ENCODE assay signal across 25 mouse cellular contexts in genomic region chr4:154662681-154663215, GRCm38 (mm10). TPM values are rescaled to one million over a fixed set of nuclear protein-coding genes. Genes with fewer than 3 reads are reported as not detected.
DNase-seq lines count a peak whose midpoint lies in the region; ATAC-seq and TF ChIP-seq lines count a peak whose summit lies in the region.
"Had no signal": no experiment of that assay in that cellular context is flagged by ENCODE, and none has a peak within 500 bp of the region (broad histone marks: within the 10 kb centered on the region; RNA-seq: fewer than 3 reads in every experiment).

No protein-coding gene starts in this region.

- ATAC-seq in stomach, embryonic 16.5 days (ENCODE audit: insufficient read depth, low FRiP score) = peak; percentile 23; the same call in 1 of the 2 replicates
- no peak for ATAC-seq in stomach, postnatal 0 days (ENCODE audit: low FRiP score, low TSS enrichment)
- no peak for ATAC-seq in erythroblast, adult 5-6 weeks (replicated peaks; ENCODE audit: low FRiP score, poor library complexity, severe bottlenecking)
- ATAC-seq: forebrain, embryonic 15.5 days; liver, postnatal 0 days had no signal

- H3K36me3 ChIP-seq in stomach, embryonic 16.5 days (ENCODE audit: control insufficient read depth, insufficient read depth, low read length) = no peaks in the 10 kb centered on the region
- H3K36me3 ChIP-seq in stomach, postnatal 0 days (ENCODE audit: control insufficient read depth, insufficient read depth, low read length) = no peaks in the 10 kb centered on the region
- H3K36me3 ChIP-seq: forebrain, embryonic 15.5 days had no signal

- no peak for TF ChIP-seq EP300 in stomach, postnatal 0 days (optimal IDR thresholded peaks at IDR 0.05)

- no peaks in the 10 kb centered on the region for H3K9me3 ChIP-seq in stomach, embryonic 16.5 days (replicated peaks; ENCODE audit: control insufficient read depth, low read length)
- H3K9me3 ChIP-seq in stomach, postnatal 0 days (ENCODE audit: control insufficient read depth, low read length) = no peaks in the 10 kb centered on the region
- H3K9me3 ChIP-seq: forebrain, embryonic 15.5 days had no signal

- intact Hi-C loops in gastrocnemius, postnatal 14 days (cut with DNase I; ENCODE audit: low total_unique reads) = no loop called here

- no peak for TF ChIP-seq CTCF in stomach, postnatal 0 days (IDR thresholded peaks at IDR 0.05; ENCODE audit: low read depth)

- no peaks in the 10 kb centered on the region; the same call in 1 of the 2 replicates for H3K27me3 ChIP-seq in stomach, embryonic 16.5 days (ENCODE audit: control insufficient read depth, insufficient read depth, low read length)
- H3K27me3 ChIP-seq in stomach, postnatal 0 days (ENCODE audit: control insufficient read depth, insufficient read depth, low read length) = no peaks in the 10 kb centered on the region
- H3K27me3 ChIP-seq: forebrain, embryonic 15.5 days had no signal

- H3K9ac ChIP-seq in stomach, embryonic 16.5 days (ENCODE audit: low read length) = no peak overlapping the region
- H3K9ac ChIP-seq in stomach, postnatal 0 days (ENCODE audit: low read length) = no peak overlapping the region
- H3K9ac ChIP-seq: forebrain, embryonic 15.5 days; liver, postnatal 0 days had no signal

- H3K4me1 ChIP-seq in stomach, embryonic 16.5 days (ENCODE audit: control insufficient read depth, insufficient read depth, low read length) = no peaks in the 10 kb centered on the region
- H3K4me1 ChIP-seq in stomach, postnatal 0 days (replicated peaks; ENCODE audit: control insufficient read depth, insufficient read depth) = no peaks in the 10 kb centered on the region
- H3K4me1 ChIP-seq: forebrain, embryonic 15.5 days had no signal

- WGBS in stomach, embryonic 16.5 days = 71% methylated on average over 12 of the region's 12 CpGs
- WGBS in stomach, postnatal 0 days = 77% methylated on average over 12 of the region's 12 CpGs

- H3K27ac ChIP-seq in stomach, embryonic 16.5 days (ENCODE audit: low read length) = no peak overlapping the region
- no peak overlapping the region for H3K27ac ChIP-seq in stomach, postnatal 0 days (replicated peaks)
- H3K27ac ChIP-seq: forebrain, embryonic 15.5 days; kidney, postnatal 0 days; layer of hippocampus, adult 2 months had no signal

- DNase-seq in adrenal gland, adult (ENCODE audit: inconsistent age in 2 of 2, low spot score in 1 of 2) = peak; percentile 16 to 47
- no peak for DNase-seq in adrenal gland, postnatal 4 days (ENCODE audit: low spot score in 2 of 2)
- DNase-seq in stomach, postnatal 0 days (ENCODE audit: low spot score) = no peak
- peak; percentile 23 for DNase-seq in gastrocnemius, postnatal 14 days
- DNase-seq in thymus, postnatal 36 days = no peak
- DNase-seq in T-cell, adult 2 months (ENCODE audit: low spot score) = no peak
- DNase-seq: cerebellum, adult 11-12 months; kidney, adult 18-20 months; layer of hippocampus, postnatal 36 days; liver, postnatal 0 days; lung, postnatal 10 days; midbrain, embryonic 14.5 days; right cerebral cortex, postnatal 4 days; thymus, postnatal 4 days had no signal

- no peak overlapping the region for H3K4me2 ChIP-seq in stomach, embryonic 16.5 days (ENCODE audit: low read depth, low read length)
- H3K4me2 ChIP-seq in stomach, postnatal 0 days (replicated peaks; ENCODE audit: low read depth) = no peak overlapping the region
- H3K4me2 ChIP-seq: forebrain, embryonic 15.5 days had no signal

- H3K4me3 ChIP-seq in stomach, embryonic 16.5 days (replicated peaks; ENCODE audit: low read length) = no peak overlapping the region
- no peak overlapping the region for H3K4me3 ChIP-seq in stomach, postnatal 0 days (ENCODE audit: low read depth, low read length)
- H3K4me3 ChIP-seq: forebrain, embryonic 15.5 days; layer of hippocampus, adult 2 months had no signal

RNA-seq across cellular contexts. Expression of gene Actrt2, which starts 4.9 kb away (rescaled TPM):
- total RNA-seq in adrenal gland, postnatal 4 days (2021) = not detected
- polyA plus RNA-seq in stomach, embryonic 16.5 days (2015; fragmentation: Nextera tagmentation; extraction: Ambion mirVana) = not detected in 2 replicates
- not detected in 2 replicates for polyA plus RNA-seq in stomach, postnatal 0 days (2015; fragmentation: Nextera tagmentation; extraction: Ambion mirVana)
- total RNA-seq in gastrocnemius, postnatal 14 days (2021) = not detected
- total RNA-seq in erythroblast, adult 5-6 weeks (2015; ENCODE audit: low replicate concordance) = not detected in 2 replicates
- total RNA-seq in erythroblast, adult 5-6 weeks (2017; ENCODE audit: low replicate concordance) = not detected in 2 replicates
- total RNA-seq: ES-E14; hematopoietic stem cell, adult 5-6 weeks; layer of hippocampus, adult 2 months; layer of hippocampus, postnatal 36 days; left cerebral cortex, postnatal 25 days; liver, adult 2 months; megakaryocyte, adult 5-6 weeks had no signal
- polyA plus RNA-seq: forebrain, embryonic 15.5 days; heart, embryonic 16.5 days; kidney, postnatal 0 days; liver, adult 2 months; liver, postnatal 0 days; midbrain, embryonic 14.5 days had no signal

RNA-seq across cellular contexts. Expression of gene Prdm16, which starts 26.1 kb away (rescaled TPM):
- total RNA-seq in adrenal gland, postnatal 4 days (2021) = 10 to 100 TPM; 10.3 to 17.3 TPM
- polyA plus RNA-seq in stomach, embryonic 16.5 days (2015; fragmentation: Nextera tagmentation; extraction: Ambion mirVana) = 23.2 and 23.5 TPM in 2 replicates
- 15.6 and 18.5 TPM in 2 replicates for polyA plus RNA-seq in stomach, postnatal 0 days (2015; fragmentation: Nextera tagmentation; extraction: Ambion mirVana)
- total RNA-seq in gastrocnemius, postnatal 14 days (2021) = 1 to 10 TPM; 1.2 to 3.5 TPM
- 2.1 TPM in 1 of 2 replicates, not detected in the other for total RNA-seq in erythroblast, adult 5-6 weeks (2015; ENCODE audit: low replicate concordance)
- 1.7 and 3.0 TPM in 2 replicates for total RNA-seq in erythroblast, adult 5-6 weeks (2017; ENCODE audit: low replicate concordance)

Comparison
In these comparisons a context has a peak if more than half of its experiments do, and no peak if none do; other contexts are left out.
1. DNase-seq: peak in adrenal gland, adult (2 of 2) and gastrocnemius, postnatal 14 days (single experiment); none in adrenal gland, postnatal 4 days (0 of 2), stomach, postnatal 0 days (single experiment), thymus, postnatal 36 days (0 of 2) and T-cell, adult 2 months (single experiment).